Mouse (Mus musculus): ENCODE results near the gene Agap1. TPM values are rescaled to one million over a fixed set of nuclear protein-coding genes. Genes with fewer than 3 reads are reported as not detected.

The Agap1 gene
- polyA plus RNA-seq, 1 experiment from 2014 or later: 8.7 TPM

DNA sequence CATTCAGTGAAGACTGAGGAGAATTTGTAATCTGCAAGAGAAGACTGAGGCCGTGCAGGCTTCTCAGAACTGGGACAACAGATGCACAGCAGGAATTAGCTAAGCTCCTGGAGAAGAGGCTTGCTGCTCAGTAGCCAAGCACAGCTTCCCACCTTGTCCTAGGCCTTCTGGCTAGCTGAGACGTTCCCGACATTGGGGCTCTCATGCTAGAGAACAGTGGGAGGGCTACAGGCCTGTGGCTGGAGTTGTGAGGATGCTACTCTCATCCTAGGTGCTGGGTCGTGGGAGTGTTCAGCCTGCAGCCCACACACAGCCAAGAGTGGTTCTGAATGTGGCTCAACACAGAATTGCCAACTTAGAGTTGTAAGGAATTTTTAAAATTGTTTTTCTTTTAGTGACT, 133.5 kb downstream of the Agap1 start:
- TF ChIP-seq EP300 (IDR thresholded peaks at IDR 0.05): no peak
- no peak for TF ChIP-seq CTCF (IDR thresholded peaks at IDR 0.05)
- no peak overlapping the region for H3K9ac ChIP-seq (replicated peaks; ENCODE audit: low read depth)
- H3K27me3 ChIP-seq (replicated peaks; ENCODE audit: insufficient read depth, low read length): no peaks in the 10 kb centered on the region
- no peak overlapping the region for H3K27ac ChIP-seq (ENCODE audit: low read length)
- 70% methylated on average over 4 of the region's 4 CpGs for WGBS
- ATAC-seq (no peak), DNase-seq (ENCODE audit: low spot score) (no peak)
- no peaks in the 10 kb centered on the region for H3K36me3 ChIP-seq (ENCODE audit: insufficient read depth, low read length)
- no peak overlapping the region for H3K4me3 ChIP-seq (ENCODE audit: low read depth, low read length)
- H3K4me1 ChIP-seq (ENCODE audit: insufficient read depth, low read depth, low read length): no peaks in the 10 kb centered on the region
- no peaks in the 10 kb centered on the region for H3K9me3 ChIP-seq (ENCODE audit: low read length)
- H3K4me2 ChIP-seq (replicated peaks; ENCODE audit: low read depth, low read length): no peak overlapping the region

DNA sequence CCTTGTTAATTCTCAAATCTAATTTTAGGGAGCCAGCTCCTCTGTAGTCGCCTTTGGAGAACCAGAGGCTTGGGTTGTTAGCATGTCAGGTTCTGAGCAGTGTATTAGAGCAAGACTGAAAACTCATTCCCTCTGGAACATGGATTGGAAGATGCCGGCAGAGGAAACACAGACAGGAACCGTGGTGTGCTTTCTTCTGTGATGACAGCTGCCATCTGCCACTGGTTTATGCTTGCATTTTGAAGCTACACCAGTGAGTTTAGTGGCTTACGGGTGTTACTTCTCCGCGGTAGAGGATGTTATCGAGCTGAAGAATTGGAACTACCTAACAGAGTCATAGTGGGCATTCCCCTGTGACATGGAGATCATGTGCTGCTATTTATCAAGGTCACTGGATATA, 136.4 kb downstream of the Agap1 start:
- H3K4me2 ChIP-seq (replicated peaks; ENCODE audit: low read depth, low read length): no peak overlapping the region
- no peak overlapping the region for H3K27ac ChIP-seq (ENCODE audit: low read length)
- no peak overlapping the region for H3K4me3 ChIP-seq (ENCODE audit: low read depth, low read length)
- H3K4me1 ChIP-seq (ENCODE audit: insufficient read depth, low read depth, low read length): peaks cover 10% of the 10 kb centered on the region; the same call in 1 of the 2 replicates
- no peaks in the 10 kb centered on the region for H3K36me3 ChIP-seq (ENCODE audit: insufficient read depth, low read length)
- TF ChIP-seq EP300 (IDR thresholded peaks at IDR 0.05) (no peak), CTCF (IDR thresholded peaks at IDR 0.05) (no peak)
- whole genome bisulfite sequencing: 91% methylated on average over 7 of the region's 7 CpGs
- H3K27me3 ChIP-seq (replicated peaks; ENCODE audit: insufficient read depth, low read length): no peaks in the 10 kb centered on the region
- DNase-seq (ENCODE audit: low spot score) (no peak), ATAC-seq (no peak)
- H3K9ac ChIP-seq (replicated peaks; ENCODE audit: low read depth): no peak overlapping the region
- H3K9me3 ChIP-seq (ENCODE audit: low read length): no peaks in the 10 kb centered on the region

DNA sequence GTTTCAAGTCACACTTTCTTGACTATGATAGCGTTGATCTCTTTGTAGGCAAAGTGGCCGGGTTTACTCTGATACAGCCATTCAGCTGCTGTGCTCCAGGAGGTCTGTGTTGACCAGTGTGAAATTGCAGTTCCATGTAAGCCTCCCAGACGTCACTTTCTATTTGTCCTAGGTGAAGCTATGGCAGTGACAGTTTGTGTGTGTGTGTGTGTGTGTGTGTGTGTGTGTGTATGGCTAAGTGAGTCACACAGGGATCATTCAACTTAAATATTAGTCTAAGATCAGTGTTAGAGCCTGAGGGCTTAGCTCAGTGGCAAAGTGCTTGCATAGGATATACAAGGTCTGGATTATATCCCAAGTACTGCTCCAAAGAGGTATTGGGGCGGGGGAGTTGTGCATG, 138.6 kb downstream of the Agap1 start:
- Histone ChIP-seq H3K27ac (ENCODE audit: low read length) (no peak overlapping the region), H3K27me3 (replicated peaks; ENCODE audit: insufficient read depth, low read length) (no peaks in the 10 kb centered on the region), H3K9ac (replicated peaks; ENCODE audit: low read depth) (no peak overlapping the region), H3K4me3 (ENCODE audit: low read depth, low read length) (no peak overlapping the region), H3K36me3 (ENCODE audit: insufficient read depth, low read length) (no peaks in the 10 kb centered on the region), H3K4me2 (replicated peaks; ENCODE audit: low read depth, low read length) (no peak overlapping the region), H3K4me1 (ENCODE audit: insufficient read depth, low read depth, low read length) (peaks cover 11% of the 10 kb centered on the region; the same call in 1 of the 2 replicates), H3K9me3 (ENCODE audit: low read length) (no peaks in the 10 kb centered on the region)
- DNase-seq (ENCODE audit: low spot score) (no peak), ATAC-seq (no peak)
- WGBS: 71% methylated on average over 4 of the region's 4 CpGs
- no peak for TF ChIP-seq EP300 (IDR thresholded peaks at IDR 0.05)
- TF ChIP-seq CTCF (IDR thresholded peaks at IDR 0.05): no peak

DNA sequence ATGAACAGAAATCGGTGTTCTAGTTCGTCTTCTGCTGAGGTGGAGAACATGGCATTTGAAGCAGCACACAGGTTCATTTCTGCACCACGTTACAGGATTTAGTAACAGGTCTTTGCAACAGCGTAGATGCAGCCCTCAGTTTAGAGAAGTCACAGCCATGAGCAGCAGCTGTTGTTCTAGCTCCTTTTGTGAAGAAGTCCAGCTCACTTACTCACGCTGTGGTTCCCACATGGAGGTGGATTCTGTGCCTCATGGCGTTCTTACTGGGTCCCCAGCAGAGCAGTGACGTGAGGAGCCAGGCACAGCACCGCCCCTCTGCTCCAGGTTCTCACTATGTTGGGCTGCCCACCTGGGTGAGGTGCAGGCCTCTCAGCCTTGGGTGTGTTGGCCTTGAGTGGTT, 140.4 kb downstream of the Agap1 start:
- Histone ChIP-seq H3K4me3 (ENCODE audit: low read depth, low read length) (no peak overlapping the region), H3K36me3 (ENCODE audit: insufficient read depth, low read length) (no peaks in the 10 kb centered on the region), H3K27ac (ENCODE audit: low read length) (no peak overlapping the region), H3K27me3 (replicated peaks; ENCODE audit: insufficient read depth, low read length) (no peaks in the 10 kb centered on the region), H3K9me3 (ENCODE audit: low read length) (no peaks in the 10 kb centered on the region), H3K9ac (replicated peaks; ENCODE audit: low read depth) (no peak overlapping the region), H3K4me2 (replicated peaks; ENCODE audit: low read depth, low read length) (no peak overlapping the region), H3K4me1 (ENCODE audit: insufficient read depth, low read depth, low read length) (peaks cover 11% of the 10 kb centered on the region; the same call in 1 of the 2 replicates)
- 86% methylated on average over 8 of the region's 8 CpGs for WGBS
- ATAC-seq (no peak), DNase-seq (ENCODE audit: low spot score) (no peak)
- no peak for TF ChIP-seq CTCF (IDR thresholded peaks at IDR 0.05)
- TF ChIP-seq EP300 (IDR thresholded peaks at IDR 0.05): no peak

DNA sequence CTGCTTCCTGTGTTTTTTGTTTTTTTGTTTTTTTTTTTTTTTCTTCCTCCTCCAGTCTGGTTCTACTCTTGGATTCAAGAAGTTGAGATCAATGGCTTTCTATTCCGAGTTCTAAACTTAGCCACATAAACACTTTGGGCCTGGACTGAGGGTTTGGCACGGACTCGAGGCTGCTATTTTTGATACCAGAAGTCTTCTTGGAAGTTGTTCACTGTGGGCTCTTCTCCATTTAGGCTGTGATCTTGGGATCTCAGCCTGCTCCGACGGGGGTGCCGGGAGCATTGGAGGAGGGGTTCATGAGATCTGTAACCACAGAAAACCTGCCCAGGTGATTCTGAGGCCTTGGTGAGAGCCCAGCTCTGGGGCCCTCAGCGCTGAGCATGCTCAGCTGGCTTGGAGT, 140.8 kb downstream of the Agap1 start:
- TF ChIP-seq EP300 (IDR thresholded peaks at IDR 0.05) (no peak), CTCF (IDR thresholded peaks at IDR 0.05) (no peak)
- Histone ChIP-seq H3K4me2 (replicated peaks; ENCODE audit: low read depth, low read length) (no peak overlapping the region), H3K27me3 (replicated peaks; ENCODE audit: insufficient read depth, low read length) (no peaks in the 10 kb centered on the region), H3K4me3 (ENCODE audit: low read depth, low read length) (no peak overlapping the region), H3K27ac (ENCODE audit: low read length) (no peak overlapping the region), H3K4me1 (ENCODE audit: insufficient read depth, low read depth, low read length) (peaks cover 11% of the 10 kb centered on the region; the same call in 1 of the 2 replicates), H3K9me3 (ENCODE audit: low read length) (no peaks in the 10 kb centered on the region), H3K36me3 (ENCODE audit: insufficient read depth, low read length) (no peaks in the 10 kb centered on the region), H3K9ac (replicated peaks; ENCODE audit: low read depth) (no peak overlapping the region)
- no peak for ATAC-seq
- WGBS: 61% methylated on average over 7 of the region's 7 CpGs
- no peak for DNase-seq (ENCODE audit: low spot score)

DNA sequence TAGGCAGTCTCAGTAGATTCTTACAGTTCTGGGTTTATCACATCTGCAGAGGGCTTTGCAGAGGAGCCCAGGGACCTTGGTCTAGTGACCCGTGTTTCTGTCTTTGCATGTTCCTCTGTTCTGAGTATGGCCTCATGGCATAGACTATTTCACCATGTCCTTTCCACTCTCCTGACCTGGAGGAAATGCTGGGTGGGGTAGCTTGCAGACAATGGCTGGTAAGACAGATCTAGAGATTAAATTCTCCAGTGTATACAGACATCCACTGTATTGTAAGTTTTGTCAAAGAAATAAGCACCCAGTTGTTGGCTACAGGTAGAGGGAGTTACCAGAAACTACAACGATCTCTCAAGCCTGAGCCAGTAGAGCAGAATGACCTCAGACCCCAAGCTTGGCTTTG, 141.6 kb downstream of the Agap1 start:
- WGBS: 66% methylated on average over 2 of the region's 2 CpGs
- H3K4me2 ChIP-seq (replicated peaks; ENCODE audit: low read depth, low read length): no peak overlapping the region
- peaks cover 11% of the 10 kb centered on the region; the same call in 1 of the 2 replicates for H3K4me1 ChIP-seq (ENCODE audit: insufficient read depth, low read depth, low read length)

DNA sequence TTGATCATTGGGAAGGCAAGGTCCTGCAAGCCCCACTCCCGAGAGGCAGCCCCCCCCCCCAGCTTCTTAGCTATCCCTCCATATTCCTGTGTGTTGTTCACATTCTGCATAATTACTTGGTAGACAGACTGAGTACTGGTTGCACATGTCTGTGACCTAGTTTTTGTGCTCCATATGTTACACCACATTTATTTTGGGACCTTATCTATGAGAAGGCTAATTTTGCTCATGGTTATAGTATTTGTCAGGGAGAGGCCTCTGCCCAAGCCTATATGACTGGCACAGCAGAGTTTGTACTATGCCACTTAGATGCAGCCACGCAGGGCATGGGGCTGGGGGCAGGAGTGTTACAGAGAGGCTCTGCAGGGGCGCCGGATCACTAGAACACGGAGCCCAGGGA, 144.3 kb downstream of the Agap1 start:
- Histone ChIP-seq H3K4me1 (ENCODE audit: insufficient read depth, low read depth, low read length) (peaks cover 11% of the 10 kb centered on the region; the same call in 1 of the 2 replicates), H3K4me3 (ENCODE audit: low read depth, low read length) (no peak overlapping the region), H3K4me2 (replicated peaks; ENCODE audit: low read depth, low read length) (no peak overlapping the region), H3K36me3 (ENCODE audit: insufficient read depth, low read length) (no peaks in the 10 kb centered on the region), H3K27me3 (replicated peaks; ENCODE audit: insufficient read depth, low read length) (no peaks in the 10 kb centered on the region), H3K9ac (replicated peaks; ENCODE audit: low read depth) (no peak overlapping the region), H3K9me3 (ENCODE audit: low read length) (no peaks in the 10 kb centered on the region), H3K27ac (ENCODE audit: low read length) (no peak overlapping the region)
- TF ChIP-seq CTCF (IDR thresholded peaks at IDR 0.05): no peak
- no peak for TF ChIP-seq EP300 (IDR thresholded peaks at IDR 0.05)
- no peak for ATAC-seq
- DNase-seq (ENCODE audit: low spot score): no peak
- WGBS: 87% methylated on average over 5 of the region's 5 CpGs

More for the DNA sequence above, 141.6 kb downstream of the Agap1 start:
- ATAC-seq: peak; percentile 72
- Histone ChIP-seq H3K9ac (replicated peaks; ENCODE audit: low read depth) (no peak overlapping the region), H3K36me3 (ENCODE audit: insufficient read depth, low read length) (no peaks in the 10 kb centered on the region), H3K27me3 (replicated peaks; ENCODE audit: insufficient read depth, low read length) (no peaks in the 10 kb centered on the region), H3K9me3 (ENCODE audit: low read length) (no peaks in the 10 kb centered on the region), H3K27ac (ENCODE audit: low read length) (peak overlapping the region; percentile 38; the same call in 1 of the 2 replicates), H3K4me3 (ENCODE audit: low read depth, low read length) (no peak overlapping the region)
- no peak for TF ChIP-seq CTCF (IDR thresholded peaks at IDR 0.05)
- TF ChIP-seq EP300 (IDR thresholded peaks at IDR 0.05): peak; percentile 58
- no peak for DNase-seq (ENCODE audit: low spot score)
